Comparison of ENCODE assay signal across 28 mouse cellular contexts in the genomic region with DNA sequence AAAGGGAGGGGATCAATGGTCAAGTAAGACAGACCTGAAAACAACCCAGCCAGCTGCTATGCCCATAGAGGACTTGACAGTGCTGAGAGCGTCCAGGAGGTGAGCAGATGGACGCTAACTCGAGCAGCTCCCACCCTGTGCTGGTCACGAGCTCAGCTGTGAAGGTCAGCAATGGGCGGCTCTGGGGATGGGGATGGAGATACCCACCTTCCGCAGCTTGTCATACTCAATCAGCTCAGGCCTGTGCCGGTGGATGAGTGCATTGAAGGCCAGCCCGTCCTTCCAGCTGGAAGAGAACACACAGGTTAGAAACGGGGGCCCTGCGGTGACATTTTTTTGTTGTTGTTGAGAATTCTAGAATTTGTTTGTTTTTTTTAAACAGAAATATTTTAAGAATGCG. TPM values are rescaled to one million over a fixed set of nuclear protein-coding genes. Genes with fewer than 3 reads are reported as not detected.
DNase-seq lines count a peak whose midpoint lies in the region; ATAC-seq and TF ChIP-seq lines count a peak whose summit lies in the region.
"Had no signal": no experiment of that assay in that cellular context is flagged by ENCODE, and none has a peak within 500 bp of the region (broad histone marks: within the 10 kb centered on the region; RNA-seq: fewer than 3 reads in every experiment).

No protein-coding gene starts in this region.

- no peak overlapping the region for H3K4me3 ChIP-seq in gastrocnemius, adult 2 months
- H3K4me3 ChIP-seq in heart, embryonic 16.5 days (ENCODE audit: low read length) = no peak overlapping the region
- H3K4me3 ChIP-seq in kidney, postnatal 0 days (replicated peaks; ENCODE audit: low read depth, low read length) = no peak overlapping the region
- no peak overlapping the region for H3K4me3 ChIP-seq in brown adipose tissue, adult 24 weeks (ENCODE audit: insufficient read depth, low read depth, low read length)
- H3K4me3 ChIP-seq: embryonic facial prominence, embryonic 15.5 days; forebrain, embryonic 15.5 days; heart, embryonic 12.5 days; hindbrain, embryonic 12.5 days; neural tube, embryonic 12.5 days; stomach, embryonic 15.5 days had no signal

- H3K4me2 ChIP-seq in heart, embryonic 16.5 days (ENCODE audit: low read depth, low read length) = no peak overlapping the region
- no peak overlapping the region for H3K4me2 ChIP-seq in kidney, postnatal 0 days (ENCODE audit: low read length)
- H3K4me2 ChIP-seq: embryonic facial prominence, embryonic 15.5 days; forebrain, embryonic 15.5 days; heart, embryonic 12.5 days; hindbrain, embryonic 12.5 days; neural tube, embryonic 12.5 days; stomach, embryonic 15.5 days had no signal

- peak overlapping the region; percentile 94 for H3K27ac ChIP-seq in gastrocnemius, adult 2 months
- H3K27ac ChIP-seq in heart, embryonic 16.5 days (ENCODE audit: low read length) = peak overlapping the region; percentile 76
- peak overlapping the region; percentile 75; the same call in 1 of the 2 replicates for H3K27ac ChIP-seq in kidney, postnatal 0 days
- H3K27ac ChIP-seq in brown adipose tissue, adult 24 weeks (replicated peaks; ENCODE audit: low read depth, low read length) = peak overlapping the region; percentile 94
- H3K27ac ChIP-seq: embryonic facial prominence, embryonic 15.5 days; forebrain, embryonic 15.5 days; hindbrain, embryonic 12.5 days; neural tube, embryonic 12.5 days; stomach, embryonic 15.5 days had no signal

- peaks cover 87% of the 10 kb centered on the region for H3K36me3 ChIP-seq in heart, embryonic 16.5 days (ENCODE audit: control insufficient read depth, insufficient read depth)
- H3K36me3 ChIP-seq in kidney, postnatal 0 days (ENCODE audit: insufficient read depth, low read length) = peaks cover 77% of the 10 kb centered on the region

- TF ChIP-seq CTCF in gastrocnemius, adult 2 months (IDR thresholded peaks at IDR 0.05) = no peak
- no peak for TF ChIP-seq CTCF in kidney, postnatal 0 days (IDR thresholded peaks at IDR 0.05; ENCODE audit: low read depth)

- H3K4me1 ChIP-seq in heart, embryonic 16.5 days (ENCODE audit: control insufficient read depth, insufficient read depth, low read length) = peaks cover 13% of the 10 kb centered on the region
- H3K4me1 ChIP-seq in kidney, postnatal 0 days (replicated peaks; ENCODE audit: insufficient read depth, low read length) = peaks cover 2% of the 10 kb centered on the region; the same call in 1 of the 2 replicates
- peaks cover 38% of the 10 kb centered on the region for H3K4me1 ChIP-seq in brown adipose tissue, adult 24 weeks (ENCODE audit: control insufficient read depth, insufficient read depth, insufficient read length, low read length)
- H3K4me1 ChIP-seq: neural tube, embryonic 12.5 days had no signal

- H3K27me3 ChIP-seq in heart, embryonic 16.5 days (ENCODE audit: control insufficient read depth, insufficient read depth, low read length) = no peaks in the 10 kb centered on the region
- H3K27me3 ChIP-seq in kidney, postnatal 0 days (ENCODE audit: insufficient read depth, low read length) = no peaks in the 10 kb centered on the region
- H3K27me3 ChIP-seq: embryonic facial prominence, embryonic 15.5 days; forebrain, embryonic 15.5 days; heart, embryonic 12.5 days; hindbrain, embryonic 12.5 days; neural tube, embryonic 12.5 days; stomach, embryonic 15.5 days had no signal

- intact Hi-C loops in gastrocnemius, adult 2 months (cut with DNase I) = no loop called here
- intact Hi-C loops in heart, postnatal 14 days (cut with DNase I) = no loop called here

- no peaks in the 10 kb centered on the region for H3K9me3 ChIP-seq in heart, embryonic 16.5 days (replicated peaks; ENCODE audit: control insufficient read depth, low read length)
- H3K9me3 ChIP-seq in kidney, postnatal 0 days (replicated peaks; ENCODE audit: low read length) = no peaks in the 10 kb centered on the region
- H3K9me3 ChIP-seq: embryonic facial prominence, embryonic 15.5 days; forebrain, embryonic 15.5 days; heart, embryonic 12.5 days; hindbrain, embryonic 12.5 days; neural tube, embryonic 12.5 days; stomach, embryonic 15.5 days had no signal

- no peak overlapping the region for H3K9ac ChIP-seq in heart, embryonic 16.5 days (ENCODE audit: low read length)
- H3K9ac ChIP-seq in kidney, postnatal 0 days (ENCODE audit: low read depth, low read length) = no peak overlapping the region
- H3K9ac ChIP-seq: embryonic facial prominence, embryonic 15.5 days; forebrain, embryonic 15.5 days; heart, embryonic 12.5 days; hindbrain, embryonic 12.5 days; neural tube, embryonic 12.5 days; stomach, embryonic 15.5 days had no signal

- ATAC-seq in heart, embryonic 16.5 days (replicated peaks; ENCODE audit: extremely low read depth, insufficient read depth, low FRiP score) = no peak
- no peak for ATAC-seq in kidney, postnatal 0 days (replicated peaks; ENCODE audit: low FRiP score, low read depth)
- ATAC-seq: forebrain, embryonic 15.5 days had no signal

- 79% methylated on average over 11 of the region's 11 CpGs for WGBS in heart, embryonic 16.5 days
- whole genome bisulfite sequencing in kidney, postnatal 0 days = 61% methylated on average over 11 of the region's 11 CpGs

- DNase-seq in gastrocnemius, adult 2 months = no peak
- no peak for DNase-seq in gastrocnemius, postnatal 25 days
- no peak for DNase-seq in heart, postnatal 14 days
- DNase-seq in kidney, postnatal 0 days (ENCODE audit: low spot score) = peak; percentile 20
- no peak for DNase-seq in kidney, postnatal 10 days
- no peak for DNase-seq in frontal cortex, postnatal 25 days (ENCODE audit: low spot score in 2 of 2)
- DNase-seq: adrenal gland, postnatal 10 days; cerebellum, adult 2 months; cerebellum, postnatal 25 days; gastrocnemius, postnatal 36 days; kidney, adult 9 months; layer of hippocampus, postnatal 36 days; lung, postnatal 4 days; midbrain, embryonic 14.5 days; right cerebral cortex, adult 18-20 months; right cerebral cortex, postnatal 4 days; thymus, adult 2 months; thymus, postnatal 4 days had no signal

RNA-seq across cellular contexts. Expression of gene Capn12, which starts 31.9 kb away (rescaled TPM):
- under 1 TPM; 0.15 to 0.28 TPM for total RNA-seq in gastrocnemius, adult 2 months (2021)
- under 1 TPM in 1 of 2 experiments, not detected in 1; 0.10 TPM for total RNA-seq in gastrocnemius, postnatal 25 days (2021)
- polyA plus RNA-seq in heart, embryonic 16.5 days (2015; fragmentation: Nextera tagmentation; extraction: Ambion mirVana) = 0.41 and 0.42 TPM in 2 replicates
- total RNA-seq in heart, postnatal 14 days (2021) = under 1 TPM; 0.27 to 0.36 TPM
- 0.34 and 0.47 TPM in 2 replicates for polyA plus RNA-seq in kidney, postnatal 0 days (2015; fragmentation: Nextera tagmentation; extraction: Ambion mirVana)
- 0.63 and 0.71 TPM in 2 replicates for polyA plus RNA-seq in brown adipose tissue, adult 24 weeks (2012; ENCODE audit: insufficient read depth, insufficient read length, missing spikeins)
- total RNA-seq: megakaryocyte-erythroid progenitor cell, adult 5-6 weeks had no signal

RNA-seq across cellular contexts. Expression of gene Actn4, which starts 49.0 kb away (rescaled TPM):
- 10 to 100 TPM; 27.1 to 40.2 TPM for total RNA-seq in gastrocnemius, adult 2 months (2021)
- 10 to 100 TPM; 36.7 to 45.8 TPM for total RNA-seq in gastrocnemius, postnatal 25 days (2021)
- 260 and 301 TPM in 2 replicates for polyA plus RNA-seq in heart, embryonic 16.5 days (2015; fragmentation: Nextera tagmentation; extraction: Ambion mirVana)
- 100 to 1,000 TPM; 110 to 127 TPM for total RNA-seq in heart, postnatal 14 days (2021)
- polyA plus RNA-seq in kidney, postnatal 0 days (2015; fragmentation: Nextera tagmentation; extraction: Ambion mirVana) = 255 and 280 TPM in 2 replicates
- polyA plus RNA-seq in brown adipose tissue, adult 24 weeks (2012; ENCODE audit: insufficient read depth, insufficient read length, missing spikeins) = 122 and 135 TPM in 2 replicates

RNA-seq across cellular contexts. Expression of gene Lgals7, which starts 49.5 kb away (rescaled TPM):
- not detected for total RNA-seq in gastrocnemius, adult 2 months (2021)
- not detected for total RNA-seq in gastrocnemius, postnatal 25 days (2021)
- 1.5 and 2.1 TPM in 2 replicates for polyA plus RNA-seq in heart, embryonic 16.5 days (2015; fragmentation: Nextera tagmentation; extraction: Ambion mirVana)
- 1 to 10 TPM; 3.2 to 3.6 TPM for total RNA-seq in heart, postnatal 14 days (2021)
- polyA plus RNA-seq in kidney, postnatal 0 days (2015; fragmentation: Nextera tagmentation; extraction: Ambion mirVana) = 1.3 and 1.7 TPM in 2 replicates
- polyA plus RNA-seq in brown adipose tissue, adult 24 weeks (2012; ENCODE audit: insufficient read depth, insufficient read length, missing spikeins) = 2.3 TPM in 1 of 2 replicates, not detected in the other
- total RNA-seq: gastrocnemius, postnatal 36 days; layer of hippocampus, adult 8-10 months; layer of hippocampus, postnatal 36 days; megakaryocyte-erythroid progenitor cell, adult 5-6 weeks had no signal
- polyA plus RNA-seq: cerebellum, adult 2 months had no signal

Comparison
In these comparisons a context has a peak if more than half of its experiments do, and no peak if none do; other contexts are left out.
1. RNA of gene Lgals7, which starts 49.5 kb away (total RNA-seq): 3.2 to 3.6 TPM in heart, postnatal 14 days; not detected in gastrocnemius, adult 2 months and not detected in gastrocnemius, postnatal 25 days; every median in the first group is over 4 times any median in the second.
2. Peak in every context shown above with its lines, with median percentiles within 50 percentile points of each other: H3K27ac ChIP-seq.